Mouse (Mus musculus): ENCODE results near the gene Neurl2. TPM values are rescaled to one million over a fixed set of nuclear protein-coding genes. Genes with fewer than 3 reads are reported as not detected.
"Not testable (repeated sequence)": the region's sequence is repeated elsewhere in the genome, so short reads cannot be mapped to it uniquely, and the experiment has no call there.

The Neurl2 gene
- polyA plus RNA-seq, 1 experiment from 2014 or later: 5.8 TPM

DNA sequence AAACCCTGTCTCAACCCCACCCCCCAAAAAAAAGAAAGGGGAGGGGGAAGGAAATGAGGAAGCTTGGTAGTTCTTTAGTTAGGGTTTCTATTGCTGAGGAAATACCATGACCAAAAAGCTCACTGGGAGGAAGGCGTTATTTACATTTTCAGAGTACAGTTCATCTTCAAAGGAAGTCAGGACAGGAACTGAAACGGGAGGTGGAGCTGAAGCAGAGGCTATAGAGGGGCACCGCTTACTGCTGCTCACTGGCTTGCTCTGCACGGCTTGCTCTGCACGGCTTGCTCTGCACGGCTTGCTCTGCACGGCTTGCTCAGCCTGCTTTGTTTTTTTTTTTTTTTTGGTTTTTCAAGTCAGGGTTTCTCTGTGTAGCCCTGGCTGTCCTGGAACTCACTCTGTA lies 35.2 kb upstream of the Neurl2 start:
- WGBS: 74% methylated on average over 7 of the region's 7 CpGs
- Histone ChIP-seq H3K9me3 (peaks cover 3% of the 10 kb centered on the region; the same call in 1 of the 2 replicates), H3K27ac (no peak overlapping the region), H3K4me1 (no peaks in the 10 kb centered on the region; the same call in 1 of the 2 replicates), H3K27me3 (no peaks in the 10 kb centered on the region), H3K4me3 (no peak overlapping the region), H3K36me3 (no peaks in the 10 kb centered on the region), H3K9ac (no peak overlapping the region), H3K4me2 (no peak overlapping the region)
- ATAC-seq (ENCODE audit: insufficient number of reproducible peaks, low FRiP score, low TSS enrichment, low read depth): no peak

DNA sequence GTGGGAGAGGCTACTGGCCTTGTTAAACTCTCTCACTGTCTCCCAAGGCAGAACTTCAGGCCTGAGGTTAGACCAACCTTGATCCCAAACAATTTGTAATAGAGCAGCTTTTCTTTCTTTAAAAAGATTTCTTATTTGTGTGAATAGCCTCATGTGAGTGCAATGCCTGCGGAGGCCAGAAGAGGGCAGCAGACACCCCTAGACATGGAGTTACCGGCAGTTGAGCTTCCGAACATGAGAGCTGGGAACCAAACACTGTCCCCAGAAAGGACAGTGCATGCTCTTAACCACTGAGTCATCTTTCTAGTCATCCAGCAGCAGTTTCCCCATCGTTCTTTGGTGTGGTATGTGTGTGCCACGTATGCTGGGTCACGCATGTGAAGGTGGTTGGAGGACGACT lies 34.3 kb upstream of the Neurl2 start:
- Histone ChIP-seq H3K27me3 (no peaks in the 10 kb centered on the region), H3K4me2 (no peak overlapping the region), H3K36me3 (no peaks in the 10 kb centered on the region), H3K9ac (no peak overlapping the region), H3K4me1 (peaks cover 1% of the 10 kb centered on the region; the same call in 1 of the 2 replicates), H3K9me3 (peaks cover 3% of the 10 kb centered on the region; the same call in 1 of the 2 replicates), H3K4me3 (no peak overlapping the region), H3K27ac (peak overlapping the region; percentile 48; the same call in 1 of the 2 replicates)
- no peak for ATAC-seq (ENCODE audit: insufficient number of reproducible peaks, low FRiP score, low TSS enrichment, low read depth)
- 91% methylated on average over 7 of the region's 7 CpGs for WGBS

DNA sequence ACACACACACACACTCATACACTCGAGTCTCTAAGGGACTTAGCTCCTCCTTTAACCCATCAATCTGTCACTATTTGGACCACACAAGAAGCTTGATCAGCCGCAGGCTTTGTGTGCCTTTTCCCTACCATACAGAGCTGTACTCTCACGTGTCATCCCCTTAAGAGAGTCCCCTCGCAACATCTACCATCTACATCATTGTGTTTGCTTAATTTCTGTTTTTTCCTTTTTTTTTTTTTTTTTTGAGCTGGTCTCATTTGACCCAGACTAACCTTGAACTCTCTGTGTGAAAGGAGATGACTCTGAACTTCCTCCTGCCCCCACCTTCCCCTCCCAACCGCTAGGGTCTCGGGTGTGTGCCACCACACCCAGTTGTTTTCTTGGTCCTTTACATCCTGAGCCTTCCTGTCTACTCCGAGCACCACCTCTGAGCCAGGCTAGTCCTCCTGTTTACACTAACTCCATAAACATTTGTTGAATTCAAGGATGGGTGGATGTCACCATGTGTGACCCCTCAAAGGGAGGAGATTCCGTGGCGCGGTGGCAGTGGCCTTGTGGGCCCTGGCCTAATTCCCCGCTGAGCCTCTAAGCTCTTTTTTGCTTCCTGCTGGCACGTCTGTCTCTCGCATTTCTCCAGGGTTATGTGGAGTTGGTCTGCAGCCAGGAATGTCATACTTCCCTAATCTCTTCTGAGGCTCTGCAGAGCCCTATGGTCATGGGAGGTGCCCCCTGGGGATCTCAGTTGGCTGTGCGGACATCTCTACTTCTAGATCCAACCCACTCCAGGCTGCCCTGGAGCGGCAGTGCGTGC lies 33.7 kb upstream of the Neurl2 start:
- 51% methylated on average over 16 of the region's 16 CpGs for WGBS
- no peak; the same call in 1 of the 2 replicates for ATAC-seq (ENCODE audit: insufficient number of reproducible peaks, low FRiP score, low TSS enrichment, low read depth)
- Histone ChIP-seq H3K4me3 (no peak overlapping the region), H3K9ac (no peak overlapping the region), H3K27me3 (no peaks in the 10 kb centered on the region), H3K27ac (peak overlapping the region; percentile 48; the same call in 1 of the 2 replicates), H3K4me2 (no peak overlapping the region), H3K36me3 (no peaks in the 10 kb centered on the region), H3K4me1 (peaks cover 7% of the 10 kb centered on the region), H3K9me3 (peaks cover 3% of the 10 kb centered on the region; the same call in 1 of the 2 replicates)

DNA sequence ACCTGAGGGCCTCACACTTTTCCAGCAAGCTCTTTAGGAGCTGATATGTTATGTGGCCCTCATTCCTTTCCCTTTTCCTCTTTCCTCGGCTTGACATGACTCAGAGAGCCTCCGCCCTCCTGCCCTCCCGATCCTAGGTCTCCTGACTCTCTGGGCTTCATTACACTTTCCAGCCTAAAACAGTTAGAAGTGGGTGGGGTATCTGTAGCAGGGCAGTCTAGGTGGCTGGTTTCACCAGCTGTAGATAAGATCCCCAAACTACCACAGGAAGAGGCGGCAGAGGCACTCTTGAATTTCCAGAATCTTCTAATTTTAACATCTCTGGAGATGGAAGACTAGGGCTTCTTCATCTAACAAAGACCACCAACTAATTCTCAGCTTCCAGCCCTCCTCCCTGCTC lies 31.3 kb upstream of the Neurl2 start:
- no peak for ATAC-seq (ENCODE audit: insufficient number of reproducible peaks, low FRiP score, low TSS enrichment, low read depth)
- 63% methylated on average over 4 of the region's 4 CpGs for WGBS
- Histone ChIP-seq H3K9ac (no peak overlapping the region), H3K4me3 (no peak overlapping the region), H3K4me1 (peaks cover 13% of the 10 kb centered on the region), H3K9me3 (peaks cover 3% of the 10 kb centered on the region; the same call in 1 of the 2 replicates), H3K4me2 (no peak overlapping the region), H3K36me3 (no peaks in the 10 kb centered on the region), H3K27me3 (peaks cover under 1% of the 10 kb centered on the region; the same call in 1 of the 2 replicates), H3K27ac (no peak overlapping the region)

- not testable (repeated sequence) for H3K4me3 ChIP-seq; ATAC-seq (ENCODE audit: insufficient number of reproducible peaks, low FRiP score, low TSS enrichment, low read depth); H3K9me3 ChIP-seq; H3K9ac ChIP-seq; H3K36me3 ChIP-seq; H3K27ac ChIP-seq; H3K4me2 ChIP-seq
- peaks cover 13% of the 10 kb centered on the region for H3K4me1 ChIP-seq
- WGBS: 89% methylated on average over 9 of the region's 9 CpGs
- peaks cover 11% of the 10 kb centered on the region; the same call in 1 of the 2 replicates for H3K27me3 ChIP-seq
These were observed 30.2 kb upstream of the Neurl2 start for GRCm38 (mm10) chr2:164863411-164863810.

GRCm38 (mm10) chr2:164862179-164862861 lies 29.1 kb upstream of the Neurl2 start:
- Histone ChIP-seq H3K9ac (no peak overlapping the region), H3K4me1 (peaks cover 22% of the 10 kb centered on the region), H3K27me3 (peaks cover 22% of the 10 kb centered on the region), H3K36me3 (no peaks in the 10 kb centered on the region), H3K27ac (peak overlapping the region; percentile 8; the same call in 1 of the 2 replicates), H3K9me3 (no peaks in the 10 kb centered on the region), H3K4me3 (no peak overlapping the region), H3K4me2 (no peak overlapping the region)
- peak; percentile 53; the same call in 1 of the 2 replicates for ATAC-seq (ENCODE audit: insufficient number of reproducible peaks, low FRiP score, low TSS enrichment, low read depth)
- WGBS: 28% methylated on average over 9 of the region's 9 CpGs

GRCm38 (mm10) chr2:164861094-164861493 lies 27.8 kb upstream of the Neurl2 start:
- Histone ChIP-seq H3K9me3 (no peaks in the 10 kb centered on the region), H3K4me1 (peaks cover 35% of the 10 kb centered on the region), H3K27me3 (peaks cover 34% of the 10 kb centered on the region), H3K4me2 (no peak overlapping the region), H3K4me3 (no peak overlapping the region), H3K36me3 (no peaks in the 10 kb centered on the region), H3K9ac (no peak overlapping the region), H3K27ac (no peak overlapping the region)
- no peak for ATAC-seq (ENCODE audit: insufficient number of reproducible peaks, low FRiP score, low TSS enrichment, low read depth)
- WGBS: 64% methylated on average over 4 of the region's 4 CpGs

- Histone ChIP-seq H3K4me1 (peaks cover 35% of the 10 kb centered on the region), H3K27ac (no peak overlapping the region), H3K36me3 (no peaks in the 10 kb centered on the region), H3K4me2 (no peak overlapping the region), H3K9me3 (no peaks in the 10 kb centered on the region), H3K27me3 (peaks cover 45% of the 10 kb centered on the region), H3K4me3 (no peak overlapping the region), H3K9ac (no peak overlapping the region)
- 55% methylated on average over 9 of the region's 9 CpGs for WGBS
- ATAC-seq (ENCODE audit: insufficient number of reproducible peaks, low FRiP score, low TSS enrichment, low read depth): no peak
These were observed 26.6 kb upstream of the Neurl2 start for GRCm38 (mm10) chr2:164859640-164860432.

DNA sequence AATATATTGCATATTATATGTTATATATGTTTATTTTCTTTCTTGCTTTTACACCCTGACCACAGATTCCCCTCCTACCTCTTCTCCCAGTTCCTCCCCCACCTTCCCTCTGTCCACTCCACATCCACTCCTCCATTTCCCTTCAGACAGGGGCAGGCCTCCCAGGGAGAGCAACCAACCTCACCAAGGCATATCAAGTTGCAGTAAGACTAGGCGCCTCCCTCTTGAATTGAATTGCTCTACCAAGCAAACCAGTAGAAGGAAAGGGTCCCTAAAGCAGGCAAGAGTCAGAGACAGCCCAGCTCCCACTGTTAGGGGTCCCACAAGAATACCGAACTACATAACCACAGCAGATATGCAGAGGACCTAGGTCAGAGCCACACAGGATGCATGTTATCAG lies 25.9 kb upstream of the Neurl2 start:
- WGBS: 34% methylated on average over 2 of the region's 2 CpGs
- H3K4me2 ChIP-seq: no peak overlapping the region
- peaks cover 35% of the 10 kb centered on the region for H3K4me1 ChIP-seq
- H3K9me3 ChIP-seq: no peaks in the 10 kb centered on the region
- peaks cover 50% of the 10 kb centered on the region for H3K27me3 ChIP-seq
- ATAC-seq (ENCODE audit: insufficient number of reproducible peaks, low FRiP score, low TSS enrichment, low read depth): no peak
- no peak overlapping the region for H3K9ac ChIP-seq
- H3K4me3 ChIP-seq: no peak overlapping the region
- H3K36me3 ChIP-seq: no peaks in the 10 kb centered on the region
- no peak overlapping the region for H3K27ac ChIP-seq

- Histone ChIP-seq H3K27me3 (peaks cover 53% of the 10 kb centered on the region), H3K4me1 (peaks cover 35% of the 10 kb centered on the region)
- 4% methylated on average over 19 of the region's 19 CpGs for whole genome bisulfite sequencing
These were observed 24.7 kb upstream of the Neurl2 start for GRCm38 (mm10) chr2:164857842-164858553.

More at GRCm38 (mm10) chr2:164857842-164858553, 24.7 kb upstream of the Neurl2 start:
- peak overlapping the region; percentile 43; the same call in 1 of the 2 replicates for H3K27ac ChIP-seq
- no peak for ATAC-seq (ENCODE audit: insufficient number of reproducible peaks, low FRiP score, low TSS enrichment, low read depth)
- no peaks in the 10 kb centered on the region for H3K36me3 ChIP-seq
- H3K9me3 ChIP-seq: no peaks in the 10 kb centered on the region
- peak overlapping the region; percentile 52 for H3K4me3 ChIP-seq
- H3K9ac ChIP-seq: peak overlapping the region; percentile 37
- peak overlapping the region; percentile 98 for H3K4me2 ChIP-seq
